Mouse (Mus musculus): ENCODE measurements around the gene Fyn. TPM values are rescaled to one million over a fixed set of nuclear protein-coding genes. Genes with fewer than 3 reads are reported as not detected.

Fyn gene
- polyA plus RNA-seq, 1 experiment from 2014 or later: 13.5 TPM

- 54% methylated on average over 3 of the region's 3 CpGs for WGBS
Measured at GRCm38 (mm10) chr10:39611234-39611633, 242.6 kb downstream of the Fyn start.

GRCm38 (mm10) chr10:39612131-39612530 lies 243.5 kb downstream of the Fyn start:
- Histone ChIP-seq H3K27ac (ENCODE audit: low read depth, low read length) (peak overlapping the region; percentile 99; the same call in 1 of the 2 replicates), H3K4me2 (replicated peaks; ENCODE audit: low read depth) (peak overlapping the region; percentile 70; the same call in 1 of the 2 replicates), H3K9ac (ENCODE audit: low read depth, low read length) (no peak overlapping the region), H3K27me3 (replicated peaks; ENCODE audit: control insufficient read depth, insufficient read depth, low read length) (no peaks in the 10 kb centered on the region), H3K9me3 (ENCODE audit: control insufficient read depth) (no peaks in the 10 kb centered on the region), H3K4me3 (ENCODE audit: low read depth, low read length) (peak overlapping the region; percentile 54; the same call in 1 of the 2 replicates), H3K4me1 (replicated peaks; ENCODE audit: control insufficient read depth, insufficient read depth, low read length) (peaks cover 26% of the 10 kb centered on the region), H3K36me3 (ENCODE audit: control insufficient read depth, insufficient read depth) (no peaks in the 10 kb centered on the region; the same call in 1 of the 2 replicates)
- no peak for ATAC-seq
- no peak for TF ChIP-seq CTCF (IDR thresholded peaks at IDR 0.05; ENCODE audit: low read depth)
- 47% methylated on average over 2 of the region's 2 CpGs for WGBS

More at GRCm38 (mm10) chr10:39611234-39611633, 242.6 kb downstream of the Fyn start:
- H3K4me3 ChIP-seq (ENCODE audit: low read depth, low read length): no peak overlapping the region
- no peaks in the 10 kb centered on the region for H3K9me3 ChIP-seq (ENCODE audit: control insufficient read depth)
- peak overlapping the region; percentile 64 for H3K27ac ChIP-seq (ENCODE audit: low read depth, low read length)
- TF ChIP-seq CTCF (IDR thresholded peaks at IDR 0.05; ENCODE audit: low read depth): no peak
- no peaks in the 10 kb centered on the region for H3K27me3 ChIP-seq (replicated peaks; ENCODE audit: control insufficient read depth, insufficient read depth, low read length)
- H3K9ac ChIP-seq (ENCODE audit: low read depth, low read length): no peak overlapping the region
- ATAC-seq: no peak
- H3K4me2 ChIP-seq (replicated peaks; ENCODE audit: low read depth): no peak overlapping the region
- H3K36me3 ChIP-seq (ENCODE audit: control insufficient read depth, insufficient read depth): 0 out of 2 replicates have a peak, but pooled peaks cover 3% of the 10 kb centered on the region
- H3K4me1 ChIP-seq (replicated peaks; ENCODE audit: control insufficient read depth, insufficient read depth, low read length): peaks cover 21% of the 10 kb centered on the region

- TF ChIP-seq CTCF (IDR thresholded peaks at IDR 0.05; ENCODE audit: low read depth): no peak
- peaks cover 28% of the 10 kb centered on the region for H3K4me1 ChIP-seq (replicated peaks; ENCODE audit: control insufficient read depth, insufficient read depth, low read length)
Measured at GRCm38 (mm10) chr10:39612633-39612988, 244.0 kb downstream of the Fyn start, which contains the start of gene Traf3ip2. Gene Traf3ip2 (plus strand): TSS chr10:39612934.

GRCm38 (mm10) chr10:39612989-39613831 lies 244.6 kb downstream of the Fyn start:
- Histone ChIP-seq H3K36me3 (ENCODE audit: control insufficient read depth, insufficient read depth) (peaks cover 3% of the 10 kb centered on the region; the same call in 1 of the 2 replicates), H3K27ac (ENCODE audit: low read depth, low read length) (peak overlapping the region; percentile 99), H3K9ac (ENCODE audit: low read depth, low read length) (peak overlapping the region; percentile 73), H3K4me2 (replicated peaks; ENCODE audit: low read depth) (peak overlapping the region; percentile 70), H3K27me3 (replicated peaks; ENCODE audit: control insufficient read depth, insufficient read depth, low read length) (no peaks in the 10 kb centered on the region), H3K9me3 (ENCODE audit: control insufficient read depth) (no peaks in the 10 kb centered on the region), H3K4me3 (ENCODE audit: low read depth, low read length) (peak overlapping the region; percentile 54), H3K4me1 (replicated peaks; ENCODE audit: control insufficient read depth, insufficient read depth, low read length) (peaks cover 28% of the 10 kb centered on the region)
- 4% methylated on average over 26 of the region's 26 CpGs for WGBS
- peak; percentile 89 for ATAC-seq
- no peak for TF ChIP-seq CTCF (IDR thresholded peaks at IDR 0.05; ENCODE audit: low read depth)

More at GRCm38 (mm10) chr10:39612633-39612988, 244.0 kb downstream of the Fyn start, which contains the start of gene Traf3ip2:
- no peak for ATAC-seq
- Histone ChIP-seq H3K4me2 (replicated peaks; ENCODE audit: low read depth) (peak within 1 kb of the TSS; percentile 70), H3K9me3 (ENCODE audit: control insufficient read depth) (no peaks in the 10 kb centered on the region), H3K36me3 (ENCODE audit: control insufficient read depth, insufficient read depth) (peaks cover under 1% of the 10 kb centered on the region; the same call in 1 of the 2 replicates), H3K27me3 (replicated peaks; ENCODE audit: control insufficient read depth, insufficient read depth, low read length) (no peaks in the 10 kb centered on the region), H3K9ac (ENCODE audit: low read depth, low read length) (peak within 1 kb of the TSS; percentile 73), H3K27ac (ENCODE audit: low read depth, low read length) (peak within 1 kb of the TSS; percentile 99), H3K4me3 (ENCODE audit: low read depth, low read length) (peak within 1 kb of the TSS; percentile 54)
- 8% methylated on average over 4 of the region's 4 CpGs for WGBS

- H3K9me3 ChIP-seq (ENCODE audit: control insufficient read depth): no peaks in the 10 kb centered on the region
- no peak for ATAC-seq
Measured at GRCm38 (mm10) chr10:39613973-39614372, 245.3 kb downstream of the Fyn start.

GRCm38 (mm10) chr10:39614676-39615075 lies 246.0 kb downstream of the Fyn start:
- H3K4me3 ChIP-seq (ENCODE audit: low read depth, low read length): peak overlapping the region; percentile 54
- 11% methylated on average over 6 of the region's 6 CpGs for WGBS
- ATAC-seq: peak; percentile 14; the same call in 1 of the 2 replicates
- no peak for TF ChIP-seq CTCF (IDR thresholded peaks at IDR 0.05; ENCODE audit: low read depth)
- H3K4me2 ChIP-seq (replicated peaks; ENCODE audit: low read depth): peak overlapping the region; percentile 70
- peak overlapping the region; percentile 99 for H3K27ac ChIP-seq (ENCODE audit: low read depth, low read length)
- peaks cover 6% of the 10 kb centered on the region; the same call in 1 of the 2 replicates for H3K36me3 ChIP-seq (ENCODE audit: control insufficient read depth, insufficient read depth)
- H3K9ac ChIP-seq (ENCODE audit: low read depth, low read length): 0 out of 2 replicates have a peak overlapping the region, but pooled peaks have one; percentile 11
- no peaks in the 10 kb centered on the region for H3K27me3 ChIP-seq (replicated peaks; ENCODE audit: control insufficient read depth, insufficient read depth, low read length)
- no peaks in the 10 kb centered on the region for H3K9me3 ChIP-seq (ENCODE audit: control insufficient read depth)
- peaks cover 28% of the 10 kb centered on the region for H3K4me1 ChIP-seq (replicated peaks; ENCODE audit: control insufficient read depth, insufficient read depth, low read length)

More at GRCm38 (mm10) chr10:39613973-39614372, 245.3 kb downstream of the Fyn start:
- H3K27ac ChIP-seq (ENCODE audit: low read depth, low read length): peak overlapping the region; percentile 99
- TF ChIP-seq CTCF (IDR thresholded peaks at IDR 0.05; ENCODE audit: low read depth): no peak
- WGBS: 8% methylated on average over 2 of the region's 2 CpGs
- H3K27me3 ChIP-seq (replicated peaks; ENCODE audit: control insufficient read depth, insufficient read depth, low read length): no peaks in the 10 kb centered on the region
- H3K36me3 ChIP-seq (ENCODE audit: control insufficient read depth, insufficient read depth): peaks cover 3% of the 10 kb centered on the region; the same call in 1 of the 2 replicates
- H3K9ac ChIP-seq (ENCODE audit: low read depth, low read length): peak overlapping the region; percentile 73; the same call in 1 of the 2 replicates
- peak overlapping the region; percentile 54 for H3K4me3 ChIP-seq (ENCODE audit: low read depth, low read length)
- peaks cover 28% of the 10 kb centered on the region for H3K4me1 ChIP-seq (replicated peaks; ENCODE audit: control insufficient read depth, insufficient read depth, low read length)
- peak overlapping the region; percentile 70 for H3K4me2 ChIP-seq (replicated peaks; ENCODE audit: low read depth)

Other genes with a start within 250 kb of the Fyn start
- 2.6 and 3.7 TPM in 2 replicates for gene Fam229b, start 234.9 kb upstream of the Fyn start, polyA plus RNA-seq (2015; fragmentation: Nextera tagmentation; extraction: Ambion mirVana)
- 2.1 and 3.0 TPM in 2 replicates for gene Tube1, start 234.9 kb upstream of the Fyn start, polyA plus RNA-seq (2015; fragmentation: Nextera tagmentation; extraction: Ambion mirVana)
- not detected in 2 replicates for gene Ccn6, start 205.1 kb upstream of the Fyn start, polyA plus RNA-seq (2015; fragmentation: Nextera tagmentation; extraction: Ambion mirVana)
- gene Traf3ip2, start 244.1 kb downstream of the Fyn start, polyA plus RNA-seq (2015; fragmentation: Nextera tagmentation; extraction: Ambion mirVana): 25.3 and 27.8 TPM in 2 replicates

Measured in intestine, postnatal 0 days (tissue).